Mouse (Mus musculus): Measurements from ENCODE around the gene Zfp3. TPM values are rescaled to one million over a fixed set of nuclear protein-coding genes. Genes with fewer than 3 reads are reported as not detected.

Zfp3 gene
- total RNA-seq (2023) = 2.7 TPM

GRCm38 (mm10) chr11:70763936-70764808, at the start of gene Zfp3:
Gene Zfp3, plus strand, starts transcription at chr11:70764209.

DNA sequence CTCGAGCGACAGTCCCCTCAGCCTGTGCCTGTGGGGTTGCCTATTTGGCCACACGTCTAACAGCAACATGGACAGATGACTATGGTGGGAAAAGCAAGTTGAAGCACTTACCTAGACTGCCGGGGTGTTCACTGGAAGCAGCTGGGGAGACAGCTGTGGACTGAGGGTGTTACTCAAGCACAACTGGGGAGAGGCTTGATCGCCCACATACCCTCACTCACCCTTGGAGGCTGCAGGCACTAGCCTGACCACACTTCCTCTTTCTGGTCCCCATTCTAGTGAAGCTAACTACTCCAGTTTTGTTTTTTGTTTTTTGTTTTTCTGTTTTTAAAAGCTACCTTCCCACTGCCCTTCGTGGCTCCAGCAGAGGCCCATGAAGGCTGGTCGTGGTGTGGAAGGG, 48.4 kb downstream of the Zfp3 start, which contains the start of gene Scimp:
Gene Scimp (minus strand): TSS at position 222 of the 400 bp plus-strand sequence.

Other genes with a start within 250 kb of the Zfp3 start
- gene Vmo1, start 249.6 kb upstream of the Zfp3 start, total RNA-seq (2023) = not detected
- not detected for gene Gltpd2, start 245.0 kb upstream of the Zfp3 start, total RNA-seq (2023)
- 129 TPM for gene Psmb6, start 238.8 kb upstream of the Zfp3 start, total RNA-seq (2023)
- not detected for gene Gm40193, start 231.3 kb upstream of the Zfp3 start, total RNA-seq (2023)
- gene Pld2, start 224.1 kb upstream of the Zfp3 start, total RNA-seq (2023) = 7.3 TPM
- 201 TPM for gene Mink1, start 201.3 kb upstream of the Zfp3 start, total RNA-seq (2023)
- 1.0 TPM for gene 4930544D05Rik, start 148.4 kb upstream of the Zfp3 start, total RNA-seq (2023)
- 3.2 TPM for gene Chrne, start 145.0 kb upstream of the Zfp3 start, total RNA-seq (2023)
- not detected for gene Gp1ba, start 125.1 kb upstream of the Zfp3 start, total RNA-seq (2023)
- 233 TPM for gene Rnf167, start 117.0 kb upstream of the Zfp3 start, total RNA-seq (2023)
- 53.6 TPM for gene Slc25a11, start 116.7 kb upstream of the Zfp3 start, total RNA-seq (2023)
- gene Pfn1, start 109.6 kb upstream of the Zfp3 start, total RNA-seq (2023) = 1,552 TPM
- gene Eno3, start 107.0 kb upstream of the Zfp3 start, total RNA-seq (2023) = 29.3 TPM
- gene Spag7, start 94.8 kb upstream of the Zfp3 start, total RNA-seq (2023) = 23.4 TPM
- gene Camta2, start 76.1 kb upstream of the Zfp3 start, total RNA-seq (2023) = 37.9 TPM
- gene Inca1, start 64.1 kb upstream of the Zfp3 start, total RNA-seq (2023) = 0.62 TPM
- gene Kif1c, start 63.7 kb upstream of the Zfp3 start, total RNA-seq (2023) = 26.1 TPM
- gene Scimp, start 48.4 kb downstream of the Zfp3 start, total RNA-seq (2023) = 1.5 TPM
- 34.7 TPM for gene Rabep1, start 80.6 kb downstream of the Zfp3 start, total RNA-seq (2023)
- gene Nup88, start 205.8 kb downstream of the Zfp3 start, total RNA-seq (2023) = 82.1 TPM
- 59.2 TPM for gene Rpain, start 206.0 kb downstream of the Zfp3 start, total RNA-seq (2023)
- gene C1qbp, start 218.8 kb downstream of the Zfp3 start, total RNA-seq (2023) = 90.6 TPM
- 29.1 TPM for gene Dhx33, start 240.2 kb downstream of the Zfp3 start, total RNA-seq (2023)